In the genomic region with DNA sequence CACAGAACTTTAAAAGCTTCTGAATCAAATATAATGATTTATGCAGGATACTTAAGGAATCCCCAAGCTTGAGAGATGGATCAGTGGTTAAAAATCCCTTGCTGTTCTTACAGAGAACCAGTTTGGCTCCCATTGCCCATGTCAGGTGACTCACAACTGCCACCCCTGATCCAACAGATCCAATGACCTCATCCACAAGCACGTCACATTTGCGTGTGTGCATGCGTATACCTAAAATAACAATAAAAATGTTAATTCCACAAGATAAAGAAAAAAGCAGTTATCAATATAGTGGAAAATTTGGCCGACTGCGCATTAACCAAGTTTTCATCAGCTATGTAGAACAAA, we compare ENCODE assay signal across 9 mouse cellular contexts. TPM values are rescaled to one million over a fixed set of nuclear protein-coding genes. Genes with fewer than 3 reads are reported as not detected.
DNase-seq lines count a peak whose midpoint lies in the region; ATAC-seq lines count a peak whose summit lies in the region.
"Had no signal": no experiment of that assay in that cellular context is flagged by ENCODE, and none has a peak within 500 bp of the region (broad histone marks: within the 10 kb centered on the region; RNA-seq: fewer than 3 reads in every experiment).

No protein-coding gene starts in this region.

- peak overlapping the region; percentile 62 for H3K9ac ChIP-seq in forebrain, embryonic 15.5 days (replicated peaks)
- H3K9ac ChIP-seq in liver, embryonic 16.5 days (ENCODE audit: low read depth, low read length): no peak overlapping the region

- peak overlapping the region; percentile 79 for H3K27ac ChIP-seq in forebrain, embryonic 15.5 days (replicated peaks)
- no peak overlapping the region for H3K27ac ChIP-seq in liver, embryonic 16.5 days (ENCODE audit: low read length)

- 30% methylated on average over 5 of the region's 5 CpGs for WGBS in forebrain, embryonic 15.5 days
- WGBS in liver, embryonic 16.5 days (ENCODE audit: insufficient replicate concordance): 61% methylated on average over 5 of the region's 5 CpGs

- H3K4me3 ChIP-seq in forebrain, embryonic 15.5 days: peak overlapping the region; percentile 52
- peak overlapping the region; percentile 48 for H3K4me3 ChIP-seq in liver, embryonic 16.5 days (ENCODE audit: low read depth, low read length)

- ATAC-seq in forebrain, embryonic 15.5 days (replicated peaks): peak; percentile 57
- ATAC-seq in liver, embryonic 16.5 days (ENCODE audit: low read depth): no peak

- intact Hi-C loops in left cerebral cortex, postnatal 10 days (cut with DNase I): loop anchor here (10.0 kb wide), 2 partner anchors 636 to 666 kb away; partner anchors contain the start of gene Sprn

- H3K36me3 ChIP-seq in forebrain, embryonic 15.5 days: no peaks in the 10 kb centered on the region
- H3K36me3 ChIP-seq in liver, embryonic 16.5 days (ENCODE audit: control insufficient read depth, insufficient read depth): no peaks in the 10 kb centered on the region

- H3K4me2 ChIP-seq in forebrain, embryonic 15.5 days (replicated peaks): peak overlapping the region; percentile 69
- H3K4me2 ChIP-seq in liver, embryonic 16.5 days (ENCODE audit: low read depth, low read length): peak overlapping the region; percentile 64

- peaks cover 12% of the 10 kb centered on the region for H3K4me1 ChIP-seq in forebrain, embryonic 15.5 days
- no peaks in the 10 kb centered on the region; the same call in 1 of the 2 replicates for H3K4me1 ChIP-seq in liver, embryonic 16.5 days (ENCODE audit: control insufficient read depth, low read depth, low read length)

- peak; percentile 73 for DNase-seq in heart, adult 11 months
- no peak for DNase-seq in heart, adult 9 months (ENCODE audit: low spot score in 2 of 2)
- peak; percentile 44 for DNase-seq in ES-CJ7 (ENCODE audit: low read depth, low spot score)
- no peak for DNase-seq in adipocyte (ENCODE audit: low spot score)
- no peak for DNase-seq in left cerebral cortex, postnatal 10 days (ENCODE audit: extremely low spot score in 1 of 2, low spot score in 2 of 2)
- DNase-seq in spleen, postnatal 4 days (ENCODE audit: low spot score in 2 of 2): no peak

- H3K27me3 ChIP-seq in forebrain, embryonic 15.5 days: no peaks in the 10 kb centered on the region
- no peaks in the 10 kb centered on the region for H3K27me3 ChIP-seq in liver, embryonic 16.5 days (ENCODE audit: control insufficient read depth, insufficient read depth, low read depth, low read length)

- H3K9me3 ChIP-seq in forebrain, embryonic 15.5 days: no peaks in the 10 kb centered on the region
- H3K9me3 ChIP-seq in liver, embryonic 16.5 days (replicated peaks; ENCODE audit: control insufficient read depth, low read length): no peaks in the 10 kb centered on the region

RNA-seq across cellular contexts. Expression of gene Zfp941, which starts 0.7 kb away (rescaled TPM):
- polyA plus RNA-seq in forebrain, embryonic 15.5 days (2015; fragmentation: Nextera tagmentation; extraction: Ambion mirVana): 11.1 and 12.7 TPM in 2 replicates
- 0.06 and 0.16 TPM in 2 replicates for polyA plus RNA-seq in liver, embryonic 16.5 days (2015; fragmentation: Nextera tagmentation; extraction: Ambion mirVana)
- 10 to 100 TPM; 13.1 to 14.4 TPM for total RNA-seq in left cerebral cortex, postnatal 10 days (2021)

RNA-seq across cellular contexts. Expression of gene Urah, which starts 13.5 kb away (rescaled TPM):
- not detected in 2 replicates for polyA plus RNA-seq in forebrain, embryonic 15.5 days (2015; fragmentation: Nextera tagmentation; extraction: Ambion mirVana)
- 30.3 and 32.9 TPM in 2 replicates for polyA plus RNA-seq in liver, embryonic 16.5 days (2015; fragmentation: Nextera tagmentation; extraction: Ambion mirVana)
- total RNA-seq in left cerebral cortex, postnatal 10 days (2021): under 1 TPM in 1 of 2 experiments, not detected in 1; 0.69 TPM
- polyA plus RNA-seq: C2C12 had no signal

RNA-seq across cellular contexts. Expression of gene Scgb1c1, which starts 24.1 kb away (rescaled TPM):
- polyA plus RNA-seq in forebrain, embryonic 15.5 days (2015; fragmentation: Nextera tagmentation; extraction: Ambion mirVana): not detected in 2 replicates
- polyA plus RNA-seq in liver, embryonic 16.5 days (2015; fragmentation: Nextera tagmentation; extraction: Ambion mirVana): not detected in 2 replicates
- total RNA-seq in left cerebral cortex, postnatal 10 days (2021): not detected
- polyA plus RNA-seq: C2C12 had no signal

RNA-seq across cellular contexts. Expression of gene Odf3, which starts 26.3 kb away (rescaled TPM):
- 0.10 TPM in 1 of 2 replicates, not detected in the other for polyA plus RNA-seq in forebrain, embryonic 15.5 days (2015; fragmentation: Nextera tagmentation; extraction: Ambion mirVana)
- not detected in 2 replicates for polyA plus RNA-seq in liver, embryonic 16.5 days (2015; fragmentation: Nextera tagmentation; extraction: Ambion mirVana)
- total RNA-seq in left cerebral cortex, postnatal 10 days (2021): not detected

RNA-seq across cellular contexts. Expression of gene Syce1, which starts 33.6 kb away (rescaled TPM):
- polyA plus RNA-seq in forebrain, embryonic 15.5 days (2015; fragmentation: Nextera tagmentation; extraction: Ambion mirVana): 0.13 and 0.55 TPM in 2 replicates
- 0.07 and 0.14 TPM in 2 replicates for polyA plus RNA-seq in liver, embryonic 16.5 days (2015; fragmentation: Nextera tagmentation; extraction: Ambion mirVana)
- total RNA-seq in left cerebral cortex, postnatal 10 days (2021): under 1 TPM in 1 of 2 experiments, not detected in 1; 0.54 TPM
- polyA plus RNA-seq: C2C12 had no signal

Comparison
In these comparisons a context has a peak if more than half of its experiments do, and no peak if none do; other contexts are left out.
1. DNase-seq: peak in heart, adult 11 months (single experiment) and ES-CJ7 (single experiment); none in heart, adult 9 months (0 of 2), adipocyte (single experiment), left cerebral cortex, postnatal 10 days (0 of 2) and spleen, postnatal 4 days (0 of 2).
2. RNA of gene Zfp941, which starts 0.7 kb away (polyA plus RNA-seq): 11.1 to 12.7 TPM in forebrain, embryonic 15.5 days; 0.06 to 0.16 TPM in liver, embryonic 16.5 days; every median in the first group is over 10 times any median in the second.
3. RNA of gene Urah, which starts 13.5 kb away (polyA plus RNA-seq): 30.3 to 32.9 TPM in liver, embryonic 16.5 days; not detected in forebrain, embryonic 15.5 days; every median in the first group is over 10 times any median in the second.